Mouse (Mus musculus): ENCODE data around the gene H2-T3. TPM values are rescaled to one million over a fixed set of nuclear protein-coding genes. Genes with fewer than 3 reads are reported as not detected.

Gene H2-T3
- polyA plus RNA-seq (2012; rRNA removed), result 0.09 and 0.10 TPM in 2 replicates

DNA sequence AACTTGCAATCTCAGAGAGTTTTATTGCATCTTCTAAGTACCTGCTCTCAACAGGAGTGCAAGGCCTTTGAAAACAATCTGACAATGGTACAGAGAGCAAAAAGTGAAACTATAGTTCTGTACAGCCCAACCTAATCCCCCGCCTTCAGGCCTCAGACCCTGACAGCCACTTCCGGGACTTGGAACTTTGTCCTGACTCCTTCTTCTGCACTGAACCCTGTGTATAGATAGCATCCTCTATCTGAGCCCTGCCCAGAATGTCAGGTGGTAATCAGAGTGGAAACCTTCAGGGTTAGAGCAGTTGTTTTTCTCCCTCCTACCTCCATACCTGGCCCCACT is at the start of gene H2-T3:
TSS of gene H2-T3 (minus strand) at position 119 of the 339 bp plus-strand sequence.

DNA sequence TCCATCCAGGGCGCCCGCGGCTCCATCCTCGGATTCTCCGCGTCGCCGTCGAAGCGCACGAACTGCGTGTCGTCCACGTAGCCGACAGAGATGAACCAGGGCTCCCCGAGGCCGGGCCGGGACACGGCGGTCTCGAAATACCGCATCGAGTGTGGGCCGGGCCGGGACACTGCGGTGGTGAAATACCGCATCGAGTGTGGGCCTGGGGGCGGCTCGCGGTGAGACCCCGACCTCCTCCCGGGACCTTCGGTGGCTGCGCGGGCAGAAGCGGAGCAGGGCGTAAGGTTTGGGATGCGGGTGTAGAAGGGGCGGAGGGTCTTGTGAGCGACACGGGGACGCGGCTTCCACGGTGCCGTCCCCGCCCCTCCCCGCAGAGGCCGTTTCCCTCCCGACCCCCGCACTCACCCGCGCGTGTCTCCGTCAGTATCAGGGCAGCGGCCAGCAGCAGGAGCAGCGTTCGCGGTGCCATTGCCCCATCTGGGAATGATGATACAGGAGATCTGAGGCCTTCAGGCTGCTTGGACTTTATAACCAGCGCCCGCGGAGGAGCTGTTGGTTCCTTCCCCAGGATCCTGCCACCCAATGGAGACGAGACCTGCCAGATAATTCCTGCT is 21.9 kb downstream of the H2-T3 start, which contains the start of gene Gm8909:
TSS of gene Gm8909 (minus strand) at position 499 of the 614 bp plus-strand sequence.

Other genes with a start within 250 kb of the H2-T3 start
- gene Abcf1, start 220.5 kb downstream of the H2-T3 start, polyA plus RNA-seq (2012; rRNA removed), result 92.0 and 103 TPM in 2 replicates
- gene Gnl1, start 210.4 kb downstream of the H2-T3 start, polyA plus RNA-seq (2012; rRNA removed), result 33.9 and 37.8 TPM in 2 replicates
- 33.3 and 37.1 TPM in 2 replicates for gene Prr3, start 210.1 kb downstream of the H2-T3 start, polyA plus RNA-seq (2012; rRNA removed)
- 0.67 and 2.2 TPM in 2 replicates for gene H2-T24, start 169.7 kb downstream of the H2-T3 start, polyA plus RNA-seq (2012; rRNA removed)
- gene H2-T23, start 157.4 kb downstream of the H2-T3 start, polyA plus RNA-seq (2012; rRNA removed), result 139 and 154 TPM in 2 replicates
- gene H2-T22, start 147.5 kb downstream of the H2-T3 start, polyA plus RNA-seq (2012; rRNA removed), result 38.3 and 50.5 TPM in 2 replicates
- gene Gm6034, start 147.3 kb downstream of the H2-T3 start, polyA plus RNA-seq (2012; rRNA removed), result not detected in 2 replicates
- gene Gm11127, start 131.9 kb downstream of the H2-T3 start, polyA plus RNA-seq (2012; rRNA removed), result 0.26 and 0.37 TPM in 2 replicates
- 0.18 TPM in 1 of 2 replicates, not detected in the other for gene Gm19684, start 68.6 kb downstream of the H2-T3 start, polyA plus RNA-seq (2012; rRNA removed)
- gene Gm7030, start 60.9 kb downstream of the H2-T3 start, polyA plus RNA-seq (2012; rRNA removed), result not detected in 2 replicates
- 0.24 TPM in 1 of 2 replicates, not detected in the other for gene Gm8909, start 21.8 kb downstream of the H2-T3 start, polyA plus RNA-seq (2012; rRNA removed)
- 88.3 and 96.2 TPM in 2 replicates for gene Rpp21, start 67.8 kb upstream of the H2-T3 start, polyA plus RNA-seq (2012; rRNA removed)
- 18.9 and 23.1 TPM in 2 replicates for gene Trim39, start 82.0 kb upstream of the H2-T3 start, polyA plus RNA-seq (2012; rRNA removed)
- not detected in 2 replicates for gene H2-M10.2, start 96.2 kb upstream of the H2-T3 start, polyA plus RNA-seq (2012; rRNA removed)
- not detected in 2 replicates for gene H2-M10.1, start 135.9 kb upstream of the H2-T3 start, polyA plus RNA-seq (2012; rRNA removed)
- not detected in 2 replicates for gene H2-M10.3, start 178.1 kb upstream of the H2-T3 start, polyA plus RNA-seq (2012; rRNA removed)